Mouse (Mus musculus): ENCODE measurements around the gene Mecom.

Gene Mecom

GRCm38 (mm10) chr3:30101146-30101545, 446.7 kb downstream of the Mecom start:
- DNase-seq (ENCODE audit: low spot score in 2 of 2) = no peak

GRCm38 (mm10) chr3:30097713-30098112, 450.1 kb downstream of the Mecom start:
- no peak for DNase-seq (ENCODE audit: low spot score in 2 of 2)

- DNase-seq (ENCODE audit: low spot score in 2 of 2) = no peak
These were observed 450.7 kb downstream of the Mecom start for GRCm38 (mm10) chr3:30097129-30097528.

- no peak for DNase-seq (ENCODE audit: low spot score in 2 of 2)
These were observed 454.8 kb downstream of the Mecom start for GRCm38 (mm10) chr3:30093005-30093404.

GRCm38 (mm10) chr3:30092481-30092880, 455.3 kb downstream of the Mecom start:
- DNase-seq (ENCODE audit: low spot score in 2 of 2) = no peak

- no peak for DNase-seq (ENCODE audit: low spot score in 2 of 2)
These were observed 455.9 kb downstream of the Mecom start for GRCm38 (mm10) chr3:30091860-30092259.

- DNase-seq (ENCODE audit: low spot score in 2 of 2) = no peak
These were observed 456.4 kb downstream of the Mecom start for GRCm38 (mm10) chr3:30091401-30091800.

- DNase-seq (ENCODE audit: low spot score in 2 of 2) = no peak
These were observed 461.7 kb downstream of the Mecom start for GRCm38 (mm10) chr3:30086139-30086538.

GRCm38 (mm10) chr3:30083842-30084241, 464.0 kb downstream of the Mecom start:
- DNase-seq (ENCODE audit: low spot score in 2 of 2) = no peak

- DNase-seq (ENCODE audit: low spot score in 2 of 2) = no peak
These were observed 464.5 kb downstream of the Mecom start for GRCm38 (mm10) chr3:30083268-30083667.

- no peak for DNase-seq (ENCODE audit: low spot score in 2 of 2)
These were observed 467.0 kb downstream of the Mecom start for GRCm38 (mm10) chr3:30080827-30081226.

GRCm38 (mm10) chr3:30076522-30076921, 471.3 kb downstream of the Mecom start:
- no peak for DNase-seq (ENCODE audit: low spot score in 2 of 2)

- DNase-seq (ENCODE audit: low spot score in 2 of 2) = no peak
These were observed 476.5 kb downstream of the Mecom start for GRCm38 (mm10) chr3:30071271-30071670.

- DNase-seq (ENCODE audit: low spot score in 2 of 2) = no peak
These were observed 481.3 kb downstream of the Mecom start for GRCm38 (mm10) chr3:30066519-30066918.

GRCm38 (mm10) chr3:30060058-30060457, 487.8 kb downstream of the Mecom start:
- DNase-seq (ENCODE audit: low spot score in 2 of 2) = no peak

GRCm38 (mm10) chr3:30059615-30060014, 488.2 kb downstream of the Mecom start:
- no peak for DNase-seq (ENCODE audit: low spot score in 2 of 2)

- DNase-seq (ENCODE audit: low spot score in 2 of 2) = no peak
These were observed 496.5 kb downstream of the Mecom start for GRCm38 (mm10) chr3:30051287-30051686.

- DNase-seq (ENCODE audit: low spot score in 2 of 2) = no peak
These were observed 497.0 kb downstream of the Mecom start for GRCm38 (mm10) chr3:30050795-30051194.

- no peak for DNase-seq (ENCODE audit: low spot score in 2 of 2)
These were observed 499.0 kb downstream of the Mecom start for GRCm38 (mm10) chr3:30048792-30049191.

- no peak for DNase-seq (ENCODE audit: low spot score in 2 of 2)
These were observed 499.7 kb downstream of the Mecom start for GRCm38 (mm10) chr3:30048157-30048556.

GRCm38 (mm10) chr3:30043525-30043924, 504.3 kb downstream of the Mecom start:
- no peak for DNase-seq (ENCODE audit: low spot score in 2 of 2)

- no peak for DNase-seq (ENCODE audit: low spot score in 2 of 2)
These were observed 509.3 kb downstream of the Mecom start for GRCm38 (mm10) chr3:30038545-30038944.

GRCm38 (mm10) chr3:30019961-30020360, 527.8 kb downstream of the Mecom start:
- DNase-seq (ENCODE audit: low spot score in 2 of 2) = no peak

- no peak for DNase-seq (ENCODE audit: low spot score in 2 of 2)
These were observed 528.4 kb downstream of the Mecom start for GRCm38 (mm10) chr3:30019411-30019810.

GRCm38 (mm10) chr3:30018202-30018601, 529.6 kb downstream of the Mecom start:
- no peak for DNase-seq (ENCODE audit: low spot score in 2 of 2)
